8 mouse cellular contexts compared by ENCODE assay signal in the genomic region with DNA sequence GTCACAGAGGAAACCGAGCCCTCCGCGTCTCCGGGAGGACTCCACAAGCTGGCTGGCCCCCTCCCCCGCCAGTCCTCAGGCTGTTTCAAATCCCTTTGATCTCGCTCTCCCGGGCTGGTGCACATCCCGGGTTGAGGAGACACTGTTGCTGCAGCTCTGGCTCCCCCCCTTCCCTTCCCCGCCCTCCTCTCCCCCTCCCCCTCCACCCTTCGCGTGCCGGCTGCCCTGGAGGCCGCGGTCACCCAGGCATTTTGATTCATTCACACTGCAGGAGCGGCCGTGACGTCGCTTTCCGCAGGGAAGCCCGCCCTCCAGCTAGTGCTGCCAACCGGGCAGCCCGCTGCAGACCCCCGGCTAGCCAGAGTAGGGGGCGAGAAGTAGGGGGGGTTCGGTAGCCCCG. TPM values are rescaled to one million over a fixed set of nuclear protein-coding genes. Genes with fewer than 3 reads are reported as not detected.
DNase-seq lines count a peak whose midpoint lies in the region; ATAC-seq and TF ChIP-seq lines count a peak whose summit lies in the region.

No protein-coding gene starts in this region.

- no peak for TF ChIP-seq RAD21 in CH12.LX (IDR thresholded peaks at IDR 0.05; ENCODE audit: low read depth, low read length)

- peak; percentile 14 for DNase-seq in adrenal gland, postnatal 25 days
- no peak for DNase-seq in adrenal gland, postnatal 10 days
- no peak for DNase-seq in CH12.LX (ENCODE audit: extremely low read depth)
- peak; percentile 16 for DNase-seq in kidney, postnatal 14 days
- DNase-seq in layer of hippocampus, postnatal 25 days (ENCODE audit: extremely low spot score in 1 of 2, low spot score in 1 of 2): no peak
- no peak for DNase-seq in lung, postnatal 36 days

- WGBS in forebrain, embryonic 13.5 days: under 1% methylated on average over 24 of the region's 26 CpGs
- WGBS in neural tube, embryonic 12.5 days: under 1% methylated on average over 26 of the region's 26 CpGs

- peaks cover 24% of the 10 kb centered on the region for H3K27me3 ChIP-seq in CH12.LX (replicated peaks)
- H3K27me3 ChIP-seq in forebrain, embryonic 13.5 days: peaks cover 93% of the 10 kb centered on the region
- H3K27me3 ChIP-seq in neural tube, embryonic 12.5 days (replicated peaks): peaks cover 89% of the 10 kb centered on the region

- TF ChIP-seq EP300 in CH12.LX (IDR thresholded peaks at IDR 0.05; ENCODE audit: low read length): no peak

- H3K4me2 ChIP-seq in CH12.LX (ENCODE audit: insufficient read depth, low read depth, poor library complexity, severe bottlenecking): peak overlapping the region; percentile 88
- H3K4me2 ChIP-seq in forebrain, embryonic 13.5 days: peak overlapping the region; percentile 94
- H3K4me2 ChIP-seq in neural tube, embryonic 12.5 days (replicated peaks): peak overlapping the region; percentile 82

- H3K27ac ChIP-seq in CH12.LX (ENCODE audit: insufficient read depth, low read depth): no peak overlapping the region
- no peak overlapping the region for H3K27ac ChIP-seq in forebrain, embryonic 13.5 days
- H3K27ac ChIP-seq in neural tube, embryonic 12.5 days: no peak overlapping the region

- in situ Hi-C loops in CH12.LX (cut with MboI; ENCODE audit: low pct_ligation_motif_present, low pct_unique_long_range_greater_than_20kb, low sequenced_read_pairs): no loop called here

- peak; percentile 66 for ATAC-seq in forebrain, embryonic 13.5 days
- peak; percentile 77 for ATAC-seq in neural tube, embryonic 12.5 days (ENCODE audit: low FRiP score, low read depth)

- no peaks in the 10 kb centered on the region for H3K79me2 ChIP-seq in CH12.LX (replicated peaks; ENCODE audit: control insufficient read depth, extremely low read depth, insufficient read depth, poor library complexity, severe bottlenecking)

- H3K9me3 ChIP-seq in CH12.LX (replicated peaks; ENCODE audit: low read length): peaks cover 23% of the 10 kb centered on the region
- no peaks in the 10 kb centered on the region for H3K9me3 ChIP-seq in forebrain, embryonic 13.5 days (replicated peaks)
- H3K9me3 ChIP-seq in neural tube, embryonic 12.5 days: no peaks in the 10 kb centered on the region

- no peak for TF ChIP-seq CTCF in CH12.LX (conservative IDR thresholded peaks at IDR 0.05 in 1 of 2, IDR thresholded peaks at IDR 0.05 in 1 of 2; ENCODE audit: low read depth in 2 of 2, low read length in 2 of 2)

- H3K9ac ChIP-seq in CH12.LX (ENCODE audit: insufficient read depth, low read depth): no peak overlapping the region
- peak overlapping the region; percentile 59 for H3K9ac ChIP-seq in forebrain, embryonic 13.5 days
- peak overlapping the region; percentile 45; the same call in 1 of the 2 replicates for H3K9ac ChIP-seq in neural tube, embryonic 12.5 days

- H3K4me3 ChIP-seq in CH12.LX (replicated peaks in 1 of 3; ENCODE audit: low read depth in 2 of 3, low read length in 2 of 3, poor library complexity in 1 of 3): peak overlapping the region in 2 of 3 experiments; percentile 13 to 56
- peak overlapping the region; percentile 53 for H3K4me3 ChIP-seq in forebrain, embryonic 13.5 days
- H3K4me3 ChIP-seq in neural tube, embryonic 12.5 days: peak overlapping the region; percentile 43

- H3K36me3 ChIP-seq in CH12.LX (replicated peaks in 1 of 2; ENCODE audit: control insufficient read depth in 1 of 2, insufficient read depth in 1 of 2, low read length in 1 of 2): no peaks in the 10 kb centered on the region
- no peaks in the 10 kb centered on the region for H3K36me3 ChIP-seq in forebrain, embryonic 13.5 days (ENCODE audit: poor library complexity, severe bottlenecking)
- H3K36me3 ChIP-seq in neural tube, embryonic 12.5 days: no peaks in the 10 kb centered on the region

- no peaks in the 10 kb centered on the region; a peak in 1 of 4 replicates for H3K4me1 ChIP-seq in CH12.LX (ENCODE audit: control insufficient read depth in 1 of 2, insufficient read depth in 2 of 2)
- peaks cover 31% of the 10 kb centered on the region for H3K4me1 ChIP-seq in forebrain, embryonic 13.5 days
- peaks cover 26% of the 10 kb centered on the region for H3K4me1 ChIP-seq in neural tube, embryonic 12.5 days

- TF ChIP-seq POLR2A in CH12.LX (IDR thresholded peaks at IDR 0.05; ENCODE audit: low read depth, low read length): no peak

- dilution Hi-C loops in CH12.LX (cut with MboI; ENCODE audit: extremely low pct_ligation_motif_present, extremely low pct_unique_long_range_greater_than_20kb, low sequenced_read_pairs): no loop called here

TF ChIP-seq in CH12.LX, 34 proteins besides CTCF, POLR2A, EP300 and RAD21:
- no peak for TF ChIP-seq TCF12 (IDR thresholded peaks at IDR 0.05; ENCODE audit: low read depth, low read length)
- TF ChIP-seq JUN (IDR thresholded peaks at IDR 0.05; ENCODE audit: insufficient read depth, low read depth, low read length): no peak
- TF ChIP-seq ZC3H11A (IDR thresholded peaks at IDR 0.05; ENCODE audit: low read depth, low read length): no peak
- no peak for TF ChIP-seq SIN3A (IDR thresholded peaks at IDR 0.05; ENCODE audit: low read length)
- TF ChIP-seq NRF1 (IDR thresholded peaks at IDR 0.05; ENCODE audit: low read depth, low read length): no peak

RNA-seq across cellular contexts. Expression of gene Lhx4, which starts 9.5 kb away (rescaled TPM):
- 0.06 TPM in 1 of 2 replicates, not detected in the other for total RNA-seq in adrenal gland, postnatal 25 days (2021)
- not detected for total RNA-seq in adrenal gland, postnatal 10 days (2021)
- total RNA-seq in CH12.LX (2012; rRNA removed) (not detected in 2 replicates), CH12.LX (2014; rRNA removed) (not detected in 2 replicates)
- not detected in 2 replicates for polyA plus RNA-seq in CH12.LX (2012; ENCODE audit: insufficient read length, low read depth)
- 0.04 and 0.06 TPM in 2 replicates for polyA plus RNA-seq in forebrain, embryonic 13.5 days (2015; fragmentation: Nextera tagmentation; extraction: Ambion mirVana)
- polyA plus RNA-seq in neural tube, embryonic 12.5 days (2016; fragmentation: Nextera tagmentation; extraction: Ambion mirVana): 12.3 and 22.8 TPM in 2 replicates
- total RNA-seq in layer of hippocampus, postnatal 25 days (2021): under 1 TPM in 1 of 2 experiments, not detected in 1; 0.07 TPM

Comparison
In these comparisons a context has a peak if more than half of its experiments do, and no peak if none do; other contexts are left out.
1. DNase-seq: peak in adrenal gland, postnatal 25 days (single experiment) and kidney, postnatal 14 days (single experiment); none in adrenal gland, postnatal 10 days (single experiment), CH12.LX (single experiment), layer of hippocampus, postnatal 25 days (0 of 2) and lung, postnatal 36 days (single experiment).
2. Peak in every context shown above with its lines, with median percentiles within 50 percentile points of each other: H3K4me2 ChIP-seq and H3K4me3 ChIP-seq.